Mouse (Mus musculus) E14TG2a.4 (cell line): ENCODE results near the gene Grb2.

Experiments used
- CTCF ChIP-seq: conservative IDR thresholded peaks from 2 replicates; pipeline ENCODE4 v1.5.1; 2014; ENCODE audit warnings: low read length
- POU5F1 ChIP-seq: IDR thresholded peaks from 2 replicates; pipeline ENCODE4 v1.6.1; 2014; ENCODE audit warnings: low read length, borderline replicate concordance

DNA sequence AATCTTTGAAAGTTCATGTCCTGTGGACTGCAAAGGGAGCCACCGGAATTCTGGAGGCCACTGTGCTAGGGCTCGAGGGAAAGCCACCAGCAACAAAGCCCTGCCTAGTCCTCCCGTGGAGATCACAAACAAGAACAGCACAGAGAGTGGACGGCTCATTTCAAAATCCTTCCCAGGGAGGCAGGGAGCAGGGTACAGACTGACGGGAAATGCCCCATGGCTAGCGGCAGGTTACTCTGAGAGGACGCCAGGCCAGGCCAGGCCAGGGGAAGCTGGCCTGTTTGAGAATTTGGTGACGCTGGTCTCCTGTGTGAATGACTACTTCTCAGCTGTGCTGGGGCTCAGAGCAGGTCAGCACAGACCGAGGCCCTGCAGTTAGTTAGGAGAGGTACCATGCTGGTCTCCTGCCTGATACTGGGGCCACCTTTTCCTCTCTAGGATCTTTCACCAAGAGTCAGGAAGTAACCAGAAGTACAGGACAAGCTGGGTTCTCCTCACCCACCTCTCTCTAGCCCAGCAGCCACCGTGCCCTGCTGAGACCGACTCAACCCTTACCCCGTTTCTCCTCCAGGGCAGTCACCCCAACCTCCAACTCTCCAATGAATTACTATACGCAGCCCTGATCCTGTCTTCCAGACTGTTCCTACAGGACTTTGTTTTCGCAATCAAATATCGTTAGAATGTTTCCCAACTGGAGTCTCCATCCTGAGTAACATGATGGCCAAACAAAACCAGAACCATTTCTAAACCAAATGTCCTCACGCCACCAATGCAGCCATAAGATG, 89.5 kb downstream of the Grb2 start:
- TF ChIP-seq CTCF (no peak), POU5F1 (no peak)
